Mouse (Mus musculus) retina, postnatal 7 days (tissue): ENCODE measurements at regions not wholly inside any gene's neighbourhood (a gene's known extent, or its start where the extent isn't known, plus 50 kb on each side); places are given as distances from the start of the nearest gene placed in this dataset.

Source experiments
- DNase-seq: peaks from one replicate; pipeline ENCODE4 v3.0.0-alpha.2; 2012; ENCODE audit warnings: low read depth, low spot score

DNA sequence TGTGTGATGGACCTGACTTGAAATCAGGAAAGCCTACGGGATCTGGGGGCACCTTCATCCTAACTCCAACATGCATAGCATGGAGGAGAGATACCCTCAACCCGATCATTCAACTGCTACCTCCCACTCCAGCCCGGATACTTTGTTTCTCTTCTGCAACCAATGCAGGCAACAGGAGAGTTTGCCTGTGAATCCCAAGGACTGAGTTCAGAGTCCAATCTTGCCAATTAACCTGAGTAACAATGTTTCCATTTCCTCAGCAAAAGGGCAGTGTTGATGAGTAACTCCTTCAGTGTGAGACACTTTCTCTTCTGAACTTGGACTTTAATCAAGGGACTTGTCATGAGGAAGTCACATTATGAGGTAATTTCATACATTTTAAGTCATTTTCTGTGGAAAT, 129.1 kb upstream of the Gdf10 start:
- no peak for DNase-seq

DNA sequence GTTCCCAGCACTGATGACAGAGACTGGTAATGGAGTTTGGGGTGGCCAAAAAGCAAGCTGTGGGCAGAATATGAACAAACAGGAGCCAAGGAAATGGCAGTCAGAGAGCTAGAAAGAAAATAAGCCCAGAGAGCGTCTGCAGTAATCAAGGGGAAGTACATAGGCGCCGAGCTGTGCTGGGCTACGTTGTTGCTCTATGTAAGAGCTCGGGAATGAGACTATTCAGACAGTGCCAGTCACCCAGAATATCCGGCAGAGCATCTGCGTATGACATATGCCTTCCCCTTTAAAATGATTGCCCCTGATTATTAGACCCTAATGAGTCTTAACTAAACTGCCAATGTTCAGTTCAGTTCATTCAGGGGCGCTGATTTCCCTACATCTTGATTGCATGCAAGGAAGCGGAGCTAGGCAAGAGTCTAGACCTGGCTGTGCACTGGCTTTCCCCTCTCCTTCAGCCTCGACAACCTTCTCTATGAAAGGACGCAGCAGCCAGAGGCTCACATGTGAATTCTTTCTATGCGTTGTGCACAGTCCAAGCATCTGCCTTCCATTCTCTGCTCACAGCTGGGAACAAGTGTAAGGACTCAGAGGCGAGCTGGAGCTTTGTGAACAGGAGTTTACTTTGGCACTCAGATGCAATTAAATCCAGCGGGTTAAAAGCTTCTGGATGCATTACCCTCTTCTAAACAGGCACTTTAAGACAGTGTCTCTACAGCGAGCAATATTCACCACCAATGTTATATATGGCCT, 125.7 kb upstream of the Gdf10 start:
- no peak for DNase-seq

DNA sequence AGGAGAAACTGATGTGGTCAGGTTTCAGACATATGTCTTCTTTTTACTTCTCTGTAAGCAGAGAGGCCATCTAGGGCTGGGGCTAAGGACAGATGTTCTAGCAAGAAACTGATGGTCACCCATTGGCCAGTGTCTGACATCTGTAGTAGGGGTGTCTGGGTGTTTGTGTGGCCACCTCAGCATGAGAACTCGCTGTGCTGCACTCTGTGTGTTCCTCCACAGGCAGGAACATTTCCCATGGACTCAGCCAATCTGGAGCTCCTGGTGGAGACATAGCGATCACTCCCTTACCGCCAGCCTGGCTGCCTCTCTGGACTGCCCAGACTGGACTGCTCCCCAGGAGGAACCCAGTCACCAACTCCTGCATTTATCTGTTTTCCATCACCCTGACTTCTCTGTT, 119.1 kb upstream of the Gdf10 start:
- DNase-seq: no peak

DNA sequence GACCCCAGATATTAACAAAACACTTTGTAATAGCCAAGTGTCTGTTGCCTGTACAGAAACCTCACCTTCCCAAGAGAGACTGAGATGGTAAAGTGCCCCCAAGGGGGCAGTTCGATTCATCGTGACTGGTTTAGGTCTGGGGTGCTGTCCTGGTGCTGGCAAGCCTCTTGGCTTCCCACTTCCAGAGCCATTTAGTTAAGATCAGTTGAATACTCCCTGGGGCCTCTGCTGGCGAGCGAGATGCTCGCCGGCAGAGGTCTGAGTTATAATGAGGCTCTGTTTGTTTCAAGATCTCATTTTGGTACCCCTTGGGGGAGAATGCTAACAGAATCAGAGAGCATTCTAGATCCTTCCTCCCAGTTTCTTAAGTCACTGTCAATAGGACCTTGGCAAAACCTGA, 118.7 kb upstream of the Gdf10 start:
- DNase-seq: no peak

DNA sequence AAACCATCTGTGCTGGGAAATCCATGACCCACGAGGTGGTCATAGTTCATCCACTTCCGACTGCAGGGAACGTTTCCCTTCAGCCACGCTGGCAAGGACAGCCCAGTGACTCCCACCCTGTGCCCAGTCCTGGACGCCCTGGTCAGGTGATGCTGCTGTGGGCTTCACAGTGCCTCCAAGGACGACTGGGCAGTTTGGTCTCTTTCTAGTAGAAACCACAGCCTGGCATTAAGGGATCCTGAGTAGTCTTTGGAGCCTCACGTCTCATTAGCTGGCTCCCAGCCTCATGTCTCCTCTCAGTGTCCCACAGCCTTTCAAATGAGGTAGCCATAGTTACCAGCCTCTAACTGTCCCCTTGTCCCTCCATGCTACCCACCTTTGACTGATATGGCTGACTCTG, 116.2 kb upstream of the Gdf10 start:
- no peak for DNase-seq

DNA sequence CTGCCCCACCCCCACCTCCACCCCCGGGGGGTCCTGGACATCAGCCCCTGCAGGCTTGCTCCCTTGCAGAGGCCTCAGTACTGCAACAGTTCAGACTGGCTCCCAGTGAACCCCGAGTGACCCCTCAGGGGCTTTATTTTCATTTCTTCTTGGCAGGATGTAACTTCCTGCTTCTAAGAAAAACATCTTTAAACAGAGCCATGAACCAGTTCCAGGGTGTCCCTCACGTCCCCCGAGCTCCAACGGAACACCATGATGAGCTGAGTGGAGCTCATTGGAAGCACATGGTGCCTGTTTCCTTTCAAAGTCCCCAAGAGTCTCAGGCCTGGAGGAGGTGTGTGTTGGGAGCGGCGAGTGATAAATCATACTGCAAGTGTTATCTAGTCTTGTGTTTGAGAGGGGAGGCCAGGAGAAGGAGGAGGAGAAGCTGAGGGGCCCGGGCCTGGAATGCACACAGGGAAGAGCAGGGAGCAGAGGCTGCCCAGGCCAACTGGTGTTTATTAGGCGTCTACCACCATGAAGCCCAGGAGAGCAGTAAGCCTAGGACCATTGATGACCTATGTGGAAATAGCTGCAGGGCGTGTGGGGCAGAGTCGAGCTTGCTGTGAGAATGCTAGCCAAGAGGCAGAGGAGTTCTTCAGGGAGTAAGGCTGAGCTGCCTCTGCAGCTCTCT, 114.7 kb upstream of the Gdf10 start:
- DNase-seq: no peak

DNA sequence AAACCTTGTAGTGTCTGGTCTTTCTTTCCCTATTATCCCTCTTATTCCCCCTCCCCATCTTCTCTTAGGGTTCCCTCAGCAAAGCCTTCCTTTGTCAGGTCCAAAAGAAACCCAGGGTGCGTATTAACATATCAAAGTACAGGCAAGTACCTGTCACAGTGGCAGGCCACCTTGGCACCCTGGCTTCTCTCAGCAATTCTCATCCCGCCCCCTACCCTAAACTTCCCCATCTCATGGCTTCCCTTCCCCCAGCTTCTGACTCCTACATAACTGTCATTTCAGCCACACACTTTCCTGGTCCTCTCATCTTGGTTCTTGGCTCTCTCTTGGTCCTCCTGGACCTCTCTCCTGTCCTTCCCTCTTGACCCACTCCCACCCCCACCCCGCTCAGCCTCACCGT, 112.8 kb upstream of the Gdf10 start:
- DNase-seq: no peak

DNA sequence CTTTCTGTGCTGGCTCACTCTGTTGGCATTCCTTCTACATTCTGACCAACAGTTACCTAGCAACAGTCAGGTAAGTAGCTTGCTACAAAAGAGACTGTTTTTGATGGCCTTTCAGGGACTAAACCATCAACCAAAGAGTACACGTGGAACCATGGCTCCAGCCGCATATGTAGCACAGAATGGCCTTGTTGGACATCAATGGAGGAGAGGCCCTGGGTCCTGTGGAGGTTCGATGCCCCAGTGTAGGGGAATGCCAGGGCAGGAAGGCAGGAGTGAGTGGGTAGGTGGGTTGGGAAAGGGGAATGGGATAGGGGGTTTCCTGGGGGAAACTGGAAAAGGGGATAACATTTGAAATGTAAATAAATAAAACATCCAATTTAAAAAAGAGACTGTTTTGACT, 112.1 kb upstream of the Gdf10 start:
- no peak for DNase-seq

DNA sequence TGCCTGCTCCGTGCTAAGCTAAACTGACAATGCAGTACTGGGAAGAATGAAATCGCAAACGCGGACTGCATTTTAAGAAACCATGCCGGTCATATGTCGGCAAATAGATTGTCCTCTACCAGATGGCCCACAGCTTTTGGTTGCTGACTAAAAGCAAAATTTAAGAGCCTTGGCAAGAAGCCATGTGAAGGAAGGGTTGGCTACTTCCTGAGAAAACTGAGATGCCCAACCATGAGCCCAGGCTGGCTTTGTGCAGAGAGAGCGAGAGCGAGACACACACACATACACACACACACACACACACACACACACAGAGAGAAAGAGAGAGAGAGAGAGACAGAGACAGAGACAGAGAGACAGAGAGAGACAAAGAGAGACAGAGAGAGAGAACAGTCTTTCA, 111.1 kb upstream of the Gdf10 start:
- DNase-seq: no peak

DNA sequence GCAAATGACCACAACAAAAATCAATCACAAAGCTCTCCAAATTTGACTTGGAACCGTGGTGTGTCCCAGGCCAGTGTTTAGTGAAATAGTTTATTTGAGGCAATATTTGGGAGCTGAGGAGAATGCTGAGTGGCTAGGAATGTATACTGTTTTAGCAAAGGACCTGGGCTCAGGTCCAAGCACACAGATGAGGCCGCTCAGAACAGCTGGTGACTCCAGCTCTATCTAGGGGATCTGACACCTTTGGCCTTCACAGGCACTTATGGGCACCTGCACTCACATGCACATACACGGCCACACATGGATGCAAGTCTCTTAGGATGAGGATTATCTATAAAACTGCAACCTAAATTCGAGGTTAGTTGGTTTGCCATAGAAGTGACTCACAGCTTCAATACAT, 110.6 kb upstream of the Gdf10 start:
- DNase-seq: no peak

DNA sequence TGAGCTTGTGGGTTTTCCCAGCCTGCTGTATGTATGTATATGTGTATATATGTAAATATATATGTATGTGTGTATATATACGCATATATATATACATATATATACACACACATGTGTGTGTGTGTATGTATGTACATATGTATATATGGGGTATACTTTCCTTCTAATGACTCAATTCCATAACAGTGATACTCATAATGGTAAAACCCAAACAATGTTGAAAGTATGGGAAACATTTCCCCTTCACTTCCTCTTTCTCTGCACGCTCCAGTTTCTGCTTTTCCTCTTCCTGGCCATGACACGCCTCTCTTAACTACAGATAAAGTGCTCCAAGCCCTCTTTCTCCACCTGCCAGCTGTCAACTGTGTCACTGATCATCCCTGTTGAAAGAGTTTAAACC, 110.1 kb upstream of the Gdf10 start:
- DNase-seq: no peak

DNA sequence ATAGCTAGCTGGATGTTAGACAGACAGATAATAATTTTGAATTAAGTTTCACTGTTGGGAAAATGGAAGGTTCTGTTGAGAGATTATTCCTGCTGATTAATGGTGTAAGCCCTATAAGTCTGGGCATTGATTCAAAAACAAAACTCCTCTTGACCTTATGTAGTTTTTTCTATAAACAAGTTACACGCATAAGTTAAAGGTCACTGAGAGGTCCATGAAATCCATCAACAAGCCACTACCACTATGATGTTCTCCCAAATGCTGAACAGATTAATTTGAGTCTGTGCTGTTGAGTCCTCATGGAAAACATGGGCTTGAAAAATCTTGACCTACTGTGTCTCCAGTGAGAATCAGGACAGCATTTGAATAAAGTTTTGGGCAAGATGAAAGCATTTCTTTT, 109.3 kb upstream of the Gdf10 start:
- no peak for DNase-seq

DNA sequence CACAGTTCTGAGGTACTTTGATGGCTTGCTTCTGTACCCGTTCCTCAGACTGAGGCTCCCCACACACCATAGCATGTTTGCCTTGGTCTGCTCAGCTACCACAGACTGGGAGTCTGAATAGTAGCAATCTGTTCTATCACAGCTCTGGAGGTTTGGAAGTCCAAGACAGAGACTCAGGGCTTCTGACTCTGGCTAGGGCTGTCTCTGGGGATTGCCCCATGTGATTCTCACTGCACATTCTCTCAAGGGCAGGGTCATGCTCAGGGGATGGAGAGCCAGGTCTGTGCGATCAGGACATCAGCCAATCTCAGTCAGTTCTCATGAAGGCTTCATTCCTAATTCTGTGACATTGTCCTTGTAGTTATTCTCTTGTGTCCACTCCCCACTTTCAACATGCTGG, 108.8 kb upstream of the Gdf10 start:
- DNase-seq: no peak

DNA sequence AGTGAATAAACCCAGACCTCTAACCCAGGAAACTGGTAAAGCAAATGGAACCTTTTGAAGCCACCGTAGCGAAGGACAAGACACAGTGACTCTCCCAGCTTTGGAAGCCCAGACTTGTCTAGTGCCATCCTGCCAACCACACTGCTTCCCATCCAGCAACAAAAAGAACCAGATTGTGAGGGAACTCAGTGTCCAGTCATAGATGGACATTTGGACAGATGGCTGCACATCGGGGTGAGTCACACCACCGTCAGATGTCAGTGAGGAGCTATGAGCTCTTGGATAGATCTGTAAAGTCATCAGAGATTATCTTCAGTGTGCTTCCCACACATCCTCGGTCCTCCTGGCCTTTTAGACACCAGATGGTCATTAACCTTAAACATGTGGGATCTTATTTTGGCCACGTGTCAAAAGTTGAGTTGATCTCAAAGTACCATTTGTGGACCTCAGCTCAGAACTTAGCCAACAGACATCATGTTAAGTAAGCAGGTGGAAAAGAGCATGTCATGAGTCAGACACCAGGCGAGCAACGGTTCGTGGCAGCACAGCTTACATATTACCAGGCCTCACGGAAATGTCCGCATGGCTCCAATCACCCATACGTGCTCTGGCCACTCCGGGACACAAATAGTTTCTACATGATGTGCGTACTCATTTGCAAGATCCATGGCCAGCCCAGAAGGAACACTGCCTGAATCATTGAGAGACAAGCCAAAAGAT, 102.7 kb upstream of the Gdf10 start:
- no peak for DNase-seq

DNA sequence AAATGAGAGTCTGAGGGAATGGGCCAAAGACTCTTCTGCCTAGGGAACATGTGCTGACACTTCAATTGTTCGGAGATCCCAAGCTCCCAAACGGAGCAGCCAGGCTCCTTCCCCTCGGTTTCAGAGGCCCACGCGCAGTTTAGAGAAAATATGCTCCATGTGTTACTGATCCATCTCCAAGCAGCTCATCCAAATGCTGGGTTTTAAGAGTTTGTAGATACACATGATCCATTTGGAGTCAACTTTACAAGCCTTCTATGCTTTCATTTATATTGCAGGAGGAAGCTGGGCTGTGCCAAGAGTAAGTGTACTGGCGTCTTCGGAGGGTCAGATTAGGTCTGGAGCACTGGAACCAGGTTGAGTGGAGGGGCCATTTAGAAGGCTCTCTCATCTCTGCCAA, 102.0 kb upstream of the Gdf10 start:
- no peak for DNase-seq

DNA sequence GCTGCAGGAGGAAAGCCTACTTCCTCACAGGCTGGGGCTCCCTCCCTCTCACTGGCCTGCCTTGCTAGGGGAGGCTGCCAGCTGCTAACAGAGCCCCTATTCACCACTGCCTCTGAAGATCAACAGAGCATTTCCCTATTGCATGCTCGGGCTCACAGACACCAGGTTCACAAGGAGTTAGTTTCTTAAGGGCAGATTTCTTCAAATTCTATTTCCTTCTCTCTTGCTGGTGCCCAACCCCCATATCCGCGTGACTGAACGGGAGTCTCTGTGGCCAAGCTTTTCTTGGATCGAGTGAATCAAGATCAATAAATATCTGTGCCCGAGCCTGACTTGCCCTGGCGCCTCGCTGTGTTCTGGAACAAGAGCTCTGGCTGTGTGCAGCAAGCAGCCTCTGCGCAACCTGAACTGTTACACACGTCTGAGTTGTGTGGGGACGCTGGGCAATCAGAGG, 98.9 kb upstream of the Gdf10 start:
- no peak for DNase-seq

DNA sequence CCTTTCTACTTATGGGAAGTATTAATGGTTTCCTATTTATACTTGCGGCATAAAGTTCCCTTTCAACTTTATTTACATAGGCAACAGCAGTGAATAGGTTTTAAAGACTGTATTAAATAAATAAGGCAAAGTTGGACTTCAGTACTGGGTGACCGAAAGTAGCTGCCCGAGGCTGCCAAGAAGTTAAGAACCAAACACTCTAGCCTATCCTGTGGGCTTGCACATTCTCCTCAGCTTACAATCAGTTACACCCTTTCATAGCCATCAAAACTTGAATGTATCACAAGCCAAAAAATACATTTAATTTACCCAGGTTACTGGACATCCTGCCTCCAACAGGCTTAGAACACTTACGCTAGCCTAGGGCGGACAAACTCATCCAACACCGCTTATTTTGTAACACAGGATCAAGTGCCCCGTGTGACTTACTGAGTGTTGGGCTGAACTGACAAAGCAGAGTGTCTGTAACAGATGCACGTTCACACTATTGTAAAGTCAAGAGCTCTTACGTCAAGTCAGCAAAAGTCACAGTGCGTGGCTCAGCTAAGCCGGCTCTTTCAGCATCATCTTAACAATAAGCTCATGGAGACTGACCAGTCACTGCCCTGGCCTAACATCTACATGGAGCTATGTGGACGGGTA, 97.3 kb upstream of the Gdf10 start:
- DNase-seq: no peak

DNA sequence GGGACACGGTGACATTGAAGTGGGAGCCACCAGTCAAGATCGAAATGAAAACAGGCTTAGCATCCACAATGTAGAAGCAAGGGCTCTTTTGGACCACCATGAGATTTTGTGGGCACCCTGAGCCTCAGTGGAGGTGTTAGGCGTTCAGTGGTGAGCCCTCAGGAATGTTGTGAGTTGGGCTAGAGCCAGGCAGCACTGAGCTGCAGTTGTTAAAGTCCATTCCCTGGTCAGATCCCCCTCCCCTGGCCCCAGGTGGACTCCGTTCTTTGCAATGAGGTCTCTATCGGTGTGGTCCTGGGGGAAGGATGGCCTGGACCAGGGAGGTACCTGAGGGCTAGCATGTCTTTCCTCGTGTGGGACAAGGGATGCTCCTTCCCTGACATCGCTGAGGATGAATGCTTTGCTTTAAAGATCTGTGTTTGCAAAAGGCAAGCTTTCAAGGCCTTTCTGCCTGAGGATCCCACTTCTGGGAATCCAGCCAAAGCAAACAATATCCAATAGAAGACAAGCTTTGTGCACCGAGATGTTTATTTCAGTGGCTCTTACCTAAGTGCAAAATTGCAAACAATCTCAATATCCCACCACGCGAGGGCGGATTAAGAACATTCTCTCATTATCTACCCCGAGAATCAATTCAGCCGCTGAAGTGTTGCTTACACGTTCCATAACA, 90.6 kb upstream of the Gdf10 start:
- DNase-seq: no peak

DNA sequence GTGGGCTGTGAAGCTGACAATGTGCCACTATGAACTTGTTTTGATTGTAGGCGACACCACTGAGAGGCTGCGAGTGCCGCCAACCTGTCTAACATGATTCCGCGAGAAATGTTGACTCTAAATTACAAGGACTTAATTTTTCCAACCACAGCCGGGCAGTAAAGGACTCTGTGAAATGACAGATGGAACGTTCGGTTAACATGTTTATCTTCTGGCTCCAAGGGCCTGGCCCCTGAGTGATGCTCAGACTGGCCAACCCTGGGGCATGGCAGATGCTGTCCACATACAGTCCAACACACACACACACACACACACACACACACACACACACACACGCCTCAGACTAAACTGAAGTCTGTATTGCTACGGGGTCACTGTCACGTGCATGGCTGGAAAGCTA, 87.0 kb upstream of the Gdf10 start:
- DNase-seq: no peak

DNA sequence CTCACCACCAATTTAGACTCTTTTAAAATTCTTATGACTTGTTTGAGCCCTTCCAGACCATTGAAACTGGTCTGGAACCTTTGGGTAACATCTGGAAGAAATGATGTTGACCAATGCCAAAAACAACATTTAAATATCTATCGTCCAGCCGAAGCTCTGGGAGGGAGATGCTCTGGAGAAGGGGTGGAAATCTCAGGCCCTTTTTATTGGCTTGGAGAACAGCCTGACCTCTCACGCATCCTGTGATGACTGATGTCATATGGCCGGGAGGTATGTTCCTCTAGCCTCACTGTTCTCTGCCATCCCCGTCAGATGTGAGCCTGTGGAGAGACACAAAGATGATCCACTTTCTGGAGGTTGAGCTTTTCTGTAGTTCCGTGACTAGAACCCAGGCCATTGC, 81.6 kb upstream of the Gdf10 start:
- DNase-seq: no peak

DNA sequence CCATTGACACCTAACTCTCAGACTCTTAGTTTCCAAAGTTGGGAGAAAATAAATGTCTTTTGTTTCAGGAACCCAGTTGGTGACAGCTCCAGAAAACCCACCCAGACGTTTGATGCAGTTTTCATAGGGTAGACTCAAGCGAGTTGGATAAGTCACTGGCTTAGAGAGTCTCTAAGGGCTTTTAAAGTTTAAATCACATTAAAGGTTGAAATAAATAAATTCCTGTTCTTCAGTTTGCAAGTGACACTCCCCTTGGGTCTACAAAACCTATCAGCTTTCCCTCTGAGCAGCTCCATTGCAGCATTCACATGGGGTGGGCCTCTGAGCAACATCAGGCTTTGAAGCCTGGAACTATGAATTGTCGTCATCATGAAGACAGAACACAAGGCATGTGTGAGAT, 69.9 kb upstream of the Gdf10 start:
- no peak for DNase-seq

DNA sequence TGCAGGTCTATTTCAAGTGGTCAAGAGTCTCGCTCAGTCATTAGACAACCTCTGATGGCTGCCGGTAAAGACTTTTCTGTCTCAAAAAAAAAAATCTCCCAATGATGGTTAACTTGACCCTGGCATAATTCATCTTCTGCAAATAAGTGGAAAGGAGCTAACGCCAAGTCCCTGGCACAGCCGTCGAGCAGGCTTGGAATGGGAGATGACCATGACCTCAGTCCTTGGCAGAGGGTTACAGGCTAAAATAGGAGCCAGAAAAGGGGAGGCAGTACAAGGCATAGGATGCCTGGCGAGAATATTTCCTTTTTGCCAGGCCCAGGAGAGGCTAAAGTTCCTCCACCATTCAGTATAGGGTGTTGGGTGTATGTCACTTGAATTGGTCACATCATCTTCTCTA, 69.2 kb upstream of the Gdf10 start:
- no peak for DNase-seq
